Mouse (Mus musculus): Measurements from ENCODE around the gene Chka.

GRCm38 (mm10) chr19:3935896-3936850 lies 84.6 kb downstream of the Chka start:
- TF ChIP-seq CHD2 (IDR thresholded peaks at IDR 0.05; ENCODE audit: low read depth, low read length) = no peak
- TF ChIP-seq MAFK (IDR thresholded peaks at IDR 0.05; ENCODE audit: insufficient read depth, low read depth, low read length) = no peak
- no peak for TF ChIP-seq ZC3H11A (IDR thresholded peaks at IDR 0.05; ENCODE audit: borderline replicate concordance, low read depth, low read length)

Measured in ES-E14 (cell line).